Mouse (Mus musculus) intestine, embryonic 14.5 days (tissue): ENCODE measurements around the gene Fstl3. TPM values are rescaled to one million over a fixed set of nuclear protein-coding genes. Genes with fewer than 3 reads are reported as not detected.

Experiments
- ATAC-seq: fragments of 200-750 bp; cut with Nextera tagmentation; replicated peaks from 2 replicates; pipeline ENCODE4 v1.8.0; 2017; ENCODE audit warnings: low read depth, moderate number of reproducible peaks, moderate TSS enrichment, moderate library complexity; ENCODE audit not compliant: low FRiP score, low TSS enrichment
- DNase-seq: peaks from one replicate; pipeline ENCODE4 v3.0.0-alpha.2; 2018; ENCODE audit warnings: low spot score
- H3K27ac ChIP-seq: fragments of 300-500 bp; sonication (generic); 2 replicates; pipeline ENCODE4 v1.5.1; 2014; ENCODE audit warnings: low read depth, mild to moderate bottlenecking, control low read depth
- H3K27me3 ChIP-seq: fragments of 300-500 bp; sonication (generic); replicated peaks from 2 replicates; pipeline ENCODE4 v1.6.1; 2014; ENCODE audit warnings: low read length, control low read depth; ENCODE audit not compliant: control insufficient read depth, insufficient read depth
- H3K36me3 ChIP-seq: fragments of 300-500 bp; sonication (generic); 2 replicates; pipeline ENCODE4 v1.6.1; 2014; ENCODE audit warnings: low read length, control low read depth; ENCODE audit not compliant: control insufficient read depth, insufficient read depth
- H3K4me1 ChIP-seq: fragments of 300-500 bp; sonication (generic); replicated peaks from 2 replicates; pipeline ENCODE4 v1.6.1; 2014; ENCODE audit warnings: low read length, control low read depth, mixed read lengths; ENCODE audit not compliant: control insufficient read depth, insufficient read depth
- H3K4me2 ChIP-seq: fragments of 300-500 bp; sonication (generic); 2 replicates; pipeline ENCODE4 v1.6.1; 2014; ENCODE audit warnings: low read length
- H3K4me3 ChIP-seq: fragments of 300-500 bp; sonication (generic); 2 replicates; pipeline ENCODE4 v1.5.1; 2014; ENCODE audit warnings: low read depth, low read length, control low read depth, mixed read lengths
- H3K9ac ChIP-seq: fragments of 300-500 bp; sonication (generic); 2 replicates; pipeline ENCODE4 v1.6.1; 2014; ENCODE audit warnings: mild to moderate bottlenecking, low read length
- H3K9me3 ChIP-seq: fragments of 300-500 bp; sonication (generic); 2 replicates; pipeline ENCODE4 v1.6.1; 2016; ENCODE audit warnings: low read length, control low read depth; ENCODE audit not compliant: control insufficient read depth
- WGBS: fragments of 180-500 bp; shearing (Covaris S2); extraction: QIAGEN DNeasy Blood & Tissue Kit; methylation state at CpG from one replicate; pipeline ENCODE4 v1.1.7; 2014; 5-methylcytosine and 5-hydroxymethylcytosine counted together
- polyA plus RNA-seq: library from polyadenylated mRNA; unstranded; fragments of >200 nt; fragmentation: Nextera tagmentation; extraction: Ambion mirVana; gene quantifications from 2 replicates; pipeline ENCODE4 v1.2.1, GENCODE M21; 2014

Gene Fstl3
- polyA plus RNA-seq = 10.1 and 11.1 TPM in 2 replicates

DNA sequence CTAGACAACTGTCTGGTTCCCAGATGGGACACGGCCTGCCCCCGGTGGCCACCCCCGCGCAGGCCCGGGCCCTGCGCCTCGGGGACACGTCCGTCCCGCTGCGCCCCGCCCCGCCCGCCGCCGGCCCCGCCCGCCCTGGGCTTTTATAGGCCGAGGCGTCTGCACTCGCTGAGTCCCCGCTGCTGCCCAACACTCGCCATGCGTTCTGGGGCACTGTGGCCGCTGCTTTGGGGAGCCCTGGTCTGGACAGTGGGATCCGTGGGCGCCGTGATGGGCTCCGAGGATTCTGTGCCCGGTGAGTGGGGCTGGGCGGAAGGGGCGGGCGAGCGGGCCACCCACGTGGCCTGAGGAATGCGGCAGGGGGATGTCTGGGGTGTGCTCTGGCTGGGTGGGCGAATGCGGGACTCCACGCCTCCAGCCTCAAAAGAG, at the start of gene Fstl3:
Gene Fstl3, plus strand, starts transcription at position 170 of the 429 bp plus-strand sequence.
- ATAC-seq (no peak), DNase-seq (peak; percentile 66)
- no peaks in the 10 kb centered on the region for H3K36me3 ChIP-seq
- peak within 1 kb of the TSS; percentile 50 for H3K4me3 ChIP-seq
- no peaks in the 10 kb centered on the region for H3K27me3 ChIP-seq
- H3K27ac ChIP-seq = peak within 1 kb of the TSS; percentile 33; the same call in 1 of the 2 replicates
- H3K9me3 ChIP-seq = peaks cover 4% of the 10 kb centered on the region; the same call in 1 of the 2 replicates
- under 1% methylated on average over 39 of the region's 39 CpGs for WGBS
- peak within 1 kb of the TSS; percentile 52 for H3K9ac ChIP-seq
- peak within 1 kb of the TSS; percentile 84 for H3K4me2 ChIP-seq
- peaks cover 18% of the 10 kb centered on the region for H3K4me1 ChIP-seq

DNA sequence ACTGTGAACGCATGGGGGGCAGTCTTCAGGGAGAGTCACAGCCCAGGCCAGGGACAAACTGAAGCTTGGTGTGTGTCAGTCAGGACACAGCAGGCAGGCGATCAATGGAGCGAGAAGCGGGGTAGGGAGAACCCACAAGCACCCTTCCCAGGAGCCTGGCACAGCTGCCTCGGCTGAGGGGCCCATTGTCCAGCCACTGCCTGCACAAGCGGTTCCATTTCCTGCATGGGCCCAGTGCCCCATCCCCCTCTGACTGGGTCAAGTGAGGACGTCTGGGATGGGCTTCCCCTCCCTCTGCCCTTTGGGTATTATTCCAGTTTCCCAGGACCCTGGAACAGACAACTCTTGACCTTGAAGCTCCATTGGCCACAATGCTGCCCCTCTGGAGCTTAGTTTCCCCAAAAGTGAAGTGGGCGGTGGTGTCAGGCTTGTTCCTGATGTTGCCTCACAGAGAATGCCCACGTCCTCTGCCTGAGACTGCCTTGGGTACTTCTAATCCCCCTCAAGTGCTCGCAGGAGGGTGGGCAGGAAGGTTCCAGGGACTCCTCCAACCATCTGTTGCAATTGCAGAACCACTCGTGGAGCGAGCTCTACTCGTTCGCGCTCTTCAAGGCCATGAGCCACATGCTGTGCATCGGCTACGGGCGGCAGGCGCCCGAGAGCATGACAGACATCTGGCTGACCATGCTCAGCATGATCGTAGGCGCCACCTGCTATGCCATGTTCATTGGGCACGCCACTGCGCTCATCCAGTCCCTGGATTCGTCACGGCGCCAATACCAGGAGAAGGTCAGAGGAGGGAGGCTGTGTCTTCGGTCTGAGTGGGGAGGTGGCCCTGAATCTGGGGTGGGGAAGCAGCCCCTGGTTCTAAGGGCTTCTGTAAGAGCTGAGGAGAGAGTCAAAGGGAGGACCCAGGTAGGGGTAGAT, 48.5 kb upstream of the Fstl3 start:
- no peak overlapping the region for H3K4me2 ChIP-seq
- ATAC-seq (no peak), DNase-seq (no peak)
- 75% methylated on average over 28 of the region's 28 CpGs for WGBS
- H3K4me3 ChIP-seq = no peak overlapping the region
- H3K4me1 ChIP-seq = no peaks in the 10 kb centered on the region
- no peaks in the 10 kb centered on the region for H3K36me3 ChIP-seq
- no peak overlapping the region for H3K27ac ChIP-seq
- no peaks in the 10 kb centered on the region for H3K27me3 ChIP-seq
- no peak overlapping the region for H3K9ac ChIP-seq
- H3K9me3 ChIP-seq = 0 out of 2 replicates have a peak, but pooled peaks cover 5% of the 10 kb centered on the region

- no peak overlapping the region for H3K9ac ChIP-seq
- 0 out of 2 replicates have a peak, but pooled peaks cover 5% of the 10 kb centered on the region for H3K9me3 ChIP-seq
- no peak for DNase-seq
- WGBS = 82% methylated on average over 13 of the region's 13 CpGs
- no peak overlapping the region for H3K4me2 ChIP-seq
- no peak overlapping the region for H3K4me3 ChIP-seq
- no peak overlapping the region for H3K27ac ChIP-seq
- no peaks in the 10 kb centered on the region for H3K4me1 ChIP-seq
- no peaks in the 10 kb centered on the region for H3K36me3 ChIP-seq
- H3K27me3 ChIP-seq = no peaks in the 10 kb centered on the region
- ATAC-seq = no peak
Observed at GRCm38 (mm10) chr10:79729357-79729965, 47.6 kb upstream of the Fstl3 start.

- 82% methylated on average over 1 of the region's 1 CpGs for WGBS
- peaks cover 30% of the 10 kb centered on the region for H3K9me3 ChIP-seq
- no peaks in the 10 kb centered on the region; the same call in 1 of the 2 replicates for H3K27me3 ChIP-seq
- H3K9ac ChIP-seq = no peak overlapping the region
- ATAC-seq (no peak), DNase-seq (no peak)
- no peak overlapping the region for H3K27ac ChIP-seq
- H3K4me1 ChIP-seq = no peaks in the 10 kb centered on the region
- no peak overlapping the region for H3K4me3 ChIP-seq
- H3K4me2 ChIP-seq = no peak overlapping the region
- H3K36me3 ChIP-seq = peaks cover 17% of the 10 kb centered on the region
Observed at GRCm38 (mm10) chr10:79732500-79732899, 44.6 kb upstream of the Fstl3 start.

DNA sequence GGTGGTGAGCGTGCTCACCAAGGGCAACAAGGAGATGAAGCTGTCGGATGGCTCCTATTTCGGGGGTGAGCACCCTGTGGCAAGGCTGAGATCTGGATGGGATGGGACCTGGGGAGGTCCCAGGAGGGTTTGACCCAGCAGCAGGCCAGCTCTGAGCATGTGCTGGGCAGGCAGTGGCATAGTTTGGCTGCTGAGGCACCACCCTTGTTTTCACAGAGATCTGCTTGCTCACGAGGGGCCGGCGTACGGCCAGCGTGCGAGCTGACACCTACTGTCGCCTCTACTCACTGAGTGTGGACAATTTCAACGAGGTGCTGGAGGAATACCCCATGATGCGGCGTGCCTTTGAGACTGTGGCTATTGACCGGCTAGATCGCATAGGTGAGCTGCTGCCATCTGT, 43.2 kb upstream of the Fstl3 start:
- no peaks in the 10 kb centered on the region for H3K4me1 ChIP-seq
- H3K36me3 ChIP-seq = peaks cover 31% of the 10 kb centered on the region
- 94% methylated on average over 15 of the region's 15 CpGs for WGBS
- H3K27me3 ChIP-seq = no peaks in the 10 kb centered on the region; the same call in 1 of the 2 replicates
- no peak overlapping the region for H3K4me2 ChIP-seq
- ATAC-seq (no peak), DNase-seq (no peak)
- H3K27ac ChIP-seq = no peak overlapping the region
- no peak overlapping the region for H3K9ac ChIP-seq
- H3K4me3 ChIP-seq = no peak overlapping the region
- H3K9me3 ChIP-seq = peaks cover 43% of the 10 kb centered on the region

GRCm38 (mm10) chr10:79735361-79735760, 41.7 kb upstream of the Fstl3 start:
- DNase-seq = no peak
- no peak overlapping the region for H3K9ac ChIP-seq
- no peaks in the 10 kb centered on the region; the same call in 1 of the 2 replicates for H3K27me3 ChIP-seq
- no peak overlapping the region for H3K4me2 ChIP-seq
- H3K36me3 ChIP-seq = peaks cover 46% of the 10 kb centered on the region
- 25% methylated on average over 37 of the region's 52 CpGs for WGBS
- no peaks in the 10 kb centered on the region for H3K4me1 ChIP-seq
- peaks cover 59% of the 10 kb centered on the region for H3K9me3 ChIP-seq
- no peak overlapping the region for H3K27ac ChIP-seq
- H3K4me3 ChIP-seq = no peak overlapping the region
- 0 out of 2 replicates have a peak, but pooled peaks have one; percentile 2 for ATAC-seq

DNA sequence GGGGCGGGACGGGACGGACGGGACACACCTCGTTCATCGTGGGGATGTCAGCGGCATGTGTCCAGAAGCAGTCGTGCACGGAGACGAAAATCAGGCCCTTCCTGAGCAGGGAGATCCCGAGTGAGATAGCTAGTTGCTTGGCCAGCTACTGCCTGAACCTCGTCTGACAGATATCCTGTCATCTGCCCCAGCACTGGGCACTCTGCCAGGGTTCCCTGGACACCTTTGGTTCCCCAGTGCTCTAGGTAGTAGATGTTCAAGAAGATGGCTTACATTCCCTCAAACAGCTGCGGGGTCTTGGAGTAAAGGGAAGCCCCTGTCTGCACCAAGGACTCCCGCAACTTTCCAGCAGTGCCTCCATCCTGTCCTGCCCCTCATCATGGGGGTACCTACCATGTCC, 40.4 kb upstream of the Fstl3 start:
- H3K36me3 ChIP-seq = peaks cover 59% of the 10 kb centered on the region
- H3K9ac ChIP-seq = no peak overlapping the region
- peaks cover 70% of the 10 kb centered on the region for H3K9me3 ChIP-seq
- no peak overlapping the region for H3K27ac ChIP-seq
- WGBS = 90% methylated on average over 14 of the region's 14 CpGs
- ATAC-seq = no peak
- H3K4me3 ChIP-seq = no peak overlapping the region
- no peak for DNase-seq
- no peak overlapping the region for H3K4me2 ChIP-seq
- no peaks in the 10 kb centered on the region; the same call in 1 of the 2 replicates for H3K27me3 ChIP-seq
- no peaks in the 10 kb centered on the region for H3K4me1 ChIP-seq

DNA sequence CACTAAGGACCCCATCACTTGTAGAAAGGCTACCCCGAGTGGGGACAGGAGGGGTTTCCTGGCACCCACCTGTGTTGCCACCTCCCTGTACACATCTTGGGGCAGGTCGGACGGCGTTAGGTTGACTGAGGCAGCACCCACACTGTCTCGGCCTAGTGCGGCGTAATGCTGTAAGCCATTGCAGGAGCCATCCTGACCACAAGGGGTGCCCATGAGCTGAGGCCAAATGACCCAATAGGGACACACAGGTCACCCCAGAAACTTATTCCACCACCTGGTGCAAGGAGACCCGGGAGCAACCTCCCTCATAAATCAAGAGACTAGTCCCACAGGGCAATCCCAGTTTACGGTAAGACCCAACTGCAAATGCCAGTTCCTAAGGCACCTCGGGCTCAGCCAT, 38.8 kb upstream of the Fstl3 start:
- Histone ChIP-seq H3K4me3 (no peak overlapping the region), H3K4me1 (no peaks in the 10 kb centered on the region), H3K9me3 (peaks cover 65% of the 10 kb centered on the region), H3K27me3 (no peaks in the 10 kb centered on the region; the same call in 1 of the 2 replicates), H3K36me3 (peaks cover 74% of the 10 kb centered on the region), H3K27ac (no peak overlapping the region), H3K4me2 (no peak overlapping the region), H3K9ac (no peak overlapping the region)
- ATAC-seq = no peak
- WGBS = 91% methylated on average over 10 of the region's 10 CpGs
- no peak for DNase-seq
